Mouse (Mus musculus) MN1 (cell line): ENCODE data around the gene Vav2.
A peak's percentile ranks its signal among the peaks of the same experiment; 100 is the strongest.

Experiments
- DNase-seq: peaks from one replicate; pipeline ENCODE4 v3.0.0-alpha.2; 2016; ENCODE audit warnings: low spot score

The Vav2 gene

DNA sequence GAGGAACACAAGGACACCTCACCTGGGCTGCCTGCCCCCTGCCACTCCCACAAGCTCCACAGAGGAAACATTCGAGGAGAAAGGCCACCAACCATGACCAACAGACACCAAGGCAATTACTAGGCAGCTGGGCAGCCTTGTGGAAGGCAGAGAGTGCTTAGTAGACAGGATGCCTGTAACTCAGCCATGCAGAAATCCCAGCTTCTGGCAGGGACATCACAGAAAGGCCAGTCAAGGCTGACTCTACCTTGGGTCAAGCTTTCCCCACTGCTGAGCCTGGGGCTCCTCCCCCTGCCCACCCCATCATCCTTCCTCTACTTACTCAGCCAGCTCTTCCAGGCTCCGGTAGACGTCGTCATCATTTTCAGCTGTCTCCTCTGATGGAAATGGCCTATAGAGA lies 108.2 kb downstream of the Vav2 start:
- no peak for DNase-seq

DNA sequence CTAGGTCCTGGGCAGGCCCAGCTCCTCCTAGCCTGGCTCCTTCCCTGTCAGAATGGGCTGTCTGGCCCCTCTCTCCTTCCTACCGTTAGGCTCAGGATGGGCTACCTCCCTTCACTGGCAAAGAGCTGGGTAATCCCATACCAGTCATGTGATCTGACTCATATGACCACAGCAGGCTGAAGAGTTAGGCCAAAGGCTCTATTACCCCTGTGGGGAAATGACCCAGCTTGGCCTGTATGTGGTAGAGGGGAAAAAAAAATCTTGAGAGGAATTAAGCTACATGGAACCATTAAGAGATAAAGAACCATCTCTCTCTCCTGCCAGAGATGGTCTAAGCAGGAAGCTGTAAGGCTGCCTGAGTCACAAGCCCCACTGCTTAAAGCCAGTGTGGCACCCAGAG lies 108.6 kb downstream of the Vav2 start:
- DNase-seq: peak; percentile 20

GRCm38 (mm10) chr2:27316167-27316566 lies 110.7 kb downstream of the Vav2 start:
- no peak for DNase-seq

GRCm38 (mm10) chr2:27314269-27314668 lies 112.6 kb downstream of the Vav2 start:
- DNase-seq: no peak

GRCm38 (mm10) chr2:27312500-27312899 lies 114.3 kb downstream of the Vav2 start:
- no peak for DNase-seq

- no peak for DNase-seq
Observed at GRCm38 (mm10) chr2:27311606-27312005, 115.2 kb downstream of the Vav2 start.

DNA sequence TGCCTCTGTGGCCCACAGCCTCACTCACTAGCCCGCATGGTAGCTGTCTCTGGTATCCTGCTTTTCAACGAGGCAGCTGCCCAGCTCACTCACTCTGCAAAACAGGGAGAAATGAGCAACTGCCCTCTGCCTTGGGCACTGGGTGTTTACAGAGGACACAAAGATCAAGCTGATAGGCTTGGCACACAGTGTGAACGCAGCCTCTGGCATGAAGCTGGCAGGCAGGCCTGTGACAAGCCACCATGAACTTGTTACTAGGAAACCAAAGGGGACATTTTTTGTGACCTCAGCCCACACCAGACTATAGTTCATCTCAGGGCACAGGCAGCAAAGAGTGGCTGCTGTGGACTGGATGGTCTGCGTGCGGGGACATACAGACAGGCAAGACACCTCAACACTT lies 115.9 kb downstream of the Vav2 start:
- no peak for DNase-seq

GRCm38 (mm10) chr2:27310221-27310620 lies 116.6 kb downstream of the Vav2 start:
- no peak for DNase-seq

DNA sequence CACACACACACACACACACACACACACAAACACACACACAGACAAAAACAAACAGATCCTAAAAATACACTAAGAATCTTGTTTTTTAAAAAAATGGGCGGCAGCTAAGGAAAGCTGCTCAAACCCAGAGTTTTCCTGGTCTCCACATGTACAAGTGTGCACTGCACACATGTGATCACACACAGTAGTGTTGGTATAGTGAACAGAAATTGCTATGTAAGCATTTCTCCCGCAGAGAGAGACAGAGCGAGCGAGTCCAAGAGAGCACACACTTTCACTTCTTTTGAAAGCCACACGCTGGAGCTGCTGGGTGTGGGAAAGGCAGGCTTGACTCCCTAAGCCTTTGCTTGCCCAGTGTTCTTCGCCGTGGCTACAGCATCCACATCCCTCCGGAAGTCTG lies 120.2 kb downstream of the Vav2 start:
- no peak for DNase-seq

- DNase-seq: peak; percentile 46
Observed at GRCm38 (mm10) chr2:27304741-27305140, 122.1 kb downstream of the Vav2 start.

GRCm38 (mm10) chr2:27304074-27304473 lies 122.8 kb downstream of the Vav2 start:
- no peak for DNase-seq

GRCm38 (mm10) chr2:27301444-27302111 lies 125.3 kb downstream of the Vav2 start:
- no peak for DNase-seq

DNA sequence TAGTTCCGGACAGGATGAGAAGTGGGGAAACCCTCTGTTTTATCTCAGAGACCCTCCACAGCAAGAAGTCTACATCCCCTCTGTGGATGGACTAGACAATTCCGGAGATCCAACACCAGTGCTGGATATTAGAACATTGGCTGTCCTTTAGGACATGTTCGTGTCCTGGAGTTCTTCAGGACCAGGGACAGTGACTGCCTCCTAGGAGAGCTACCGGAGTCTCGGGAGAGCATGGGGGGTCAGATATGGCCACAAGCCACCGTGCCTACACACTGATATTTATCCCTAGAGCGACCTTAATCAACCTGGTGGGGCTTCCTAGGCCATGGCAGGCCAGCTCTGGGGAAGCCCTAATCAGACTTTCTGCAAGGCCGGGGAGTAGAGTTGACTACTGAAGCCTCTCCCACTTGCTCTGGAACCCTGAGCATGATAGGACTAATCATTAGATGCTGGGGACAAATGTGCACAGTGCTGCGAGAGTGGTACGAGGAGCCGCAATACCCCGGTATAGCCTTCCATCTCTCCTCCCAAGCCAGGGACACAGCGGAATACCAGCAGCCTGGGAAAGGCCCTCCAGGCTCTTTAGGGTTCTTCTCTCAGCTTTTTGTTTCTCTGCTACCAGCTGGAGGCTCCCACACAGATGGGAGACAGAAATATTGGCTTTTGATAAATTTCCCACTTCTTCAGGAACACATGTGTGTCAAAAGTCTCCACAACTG lies 125.9 kb downstream of the Vav2 start:
- no peak for DNase-seq

DNA sequence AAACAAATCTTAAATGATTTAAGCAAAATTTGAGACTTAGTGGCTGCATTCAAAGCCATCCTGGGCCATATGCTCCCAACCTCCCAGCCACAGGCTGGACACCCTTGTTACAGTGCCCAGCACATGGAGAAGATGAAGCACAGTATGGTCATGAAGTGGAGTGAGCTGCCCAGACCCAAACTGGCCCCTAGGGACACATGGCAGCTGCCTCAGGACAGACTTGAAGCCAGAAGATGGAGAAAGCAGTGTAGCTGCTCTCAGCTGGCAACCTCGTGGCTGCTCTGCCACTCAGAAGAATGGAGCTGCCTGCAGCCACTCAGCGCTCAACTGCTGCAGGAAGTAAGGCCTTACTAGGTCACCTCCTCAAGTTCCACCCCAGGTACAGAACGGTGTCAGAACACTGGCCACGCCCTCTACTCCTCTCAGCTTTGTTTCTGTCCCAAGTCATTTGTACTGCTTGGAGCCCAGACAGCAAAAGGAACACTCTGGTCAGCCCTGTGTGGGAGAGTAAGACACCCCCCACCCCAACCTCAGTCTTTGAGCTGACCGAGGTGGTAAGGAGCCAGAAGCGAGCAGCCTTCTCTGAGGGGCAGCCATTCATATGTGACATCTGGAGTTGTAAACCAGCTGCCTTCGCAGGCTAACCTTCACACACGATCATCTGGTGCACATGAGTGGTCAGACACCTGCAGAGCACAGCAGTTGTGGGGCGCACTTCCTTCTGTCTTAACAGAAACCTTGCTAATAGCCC lies 130.0 kb downstream of the Vav2 start:
- peak; percentile 28 for DNase-seq

- no peak for DNase-seq
Observed at GRCm38 (mm10) chr2:27294777-27295176, 132.1 kb downstream of the Vav2 start.

- DNase-seq: peak; percentile 86
Observed at GRCm38 (mm10) chr2:27289019-27289418, 137.8 kb downstream of the Vav2 start.

DNA sequence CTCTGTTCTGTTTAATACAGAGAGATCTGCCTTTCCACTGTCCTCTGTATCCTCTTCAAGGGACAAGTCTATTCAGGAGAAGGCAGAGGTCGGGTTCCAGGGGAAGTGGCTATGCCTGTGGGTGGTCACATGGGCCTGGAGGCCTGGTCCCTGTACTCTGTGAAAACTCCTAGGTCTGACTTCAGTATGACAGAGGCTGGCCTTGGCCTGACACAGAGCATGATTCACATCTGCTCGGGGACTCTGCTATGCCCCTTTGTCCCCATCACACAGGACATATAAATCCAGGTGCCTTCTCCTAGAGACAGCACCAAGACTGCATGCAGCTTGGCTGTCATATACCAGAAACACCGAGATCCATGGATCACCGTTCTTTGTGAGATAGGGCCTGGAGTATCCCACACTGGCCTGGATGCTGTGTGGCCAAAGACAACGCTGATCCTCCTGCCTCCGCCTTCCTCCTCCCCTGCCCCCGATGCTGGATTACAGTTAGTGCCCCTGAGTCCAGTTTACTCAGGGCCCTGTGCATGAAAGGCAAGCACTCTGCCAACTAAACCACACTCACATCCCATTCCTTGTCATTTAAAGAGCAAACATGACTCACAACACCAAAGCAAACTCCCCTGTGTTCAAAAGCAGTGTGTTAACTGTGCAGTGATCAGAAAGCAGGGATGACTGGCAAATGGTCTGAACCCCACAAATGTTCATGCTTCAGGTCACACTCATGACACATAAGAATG lies 139.7 kb downstream of the Vav2 start:
- DNase-seq: no peak

GRCm38 (mm10) chr2:27284441-27284840 lies 142.4 kb downstream of the Vav2 start:
- DNase-seq: no peak

- no peak for DNase-seq
Observed at GRCm38 (mm10) chr2:27281771-27282170, 145.1 kb downstream of the Vav2 start.

DNA sequence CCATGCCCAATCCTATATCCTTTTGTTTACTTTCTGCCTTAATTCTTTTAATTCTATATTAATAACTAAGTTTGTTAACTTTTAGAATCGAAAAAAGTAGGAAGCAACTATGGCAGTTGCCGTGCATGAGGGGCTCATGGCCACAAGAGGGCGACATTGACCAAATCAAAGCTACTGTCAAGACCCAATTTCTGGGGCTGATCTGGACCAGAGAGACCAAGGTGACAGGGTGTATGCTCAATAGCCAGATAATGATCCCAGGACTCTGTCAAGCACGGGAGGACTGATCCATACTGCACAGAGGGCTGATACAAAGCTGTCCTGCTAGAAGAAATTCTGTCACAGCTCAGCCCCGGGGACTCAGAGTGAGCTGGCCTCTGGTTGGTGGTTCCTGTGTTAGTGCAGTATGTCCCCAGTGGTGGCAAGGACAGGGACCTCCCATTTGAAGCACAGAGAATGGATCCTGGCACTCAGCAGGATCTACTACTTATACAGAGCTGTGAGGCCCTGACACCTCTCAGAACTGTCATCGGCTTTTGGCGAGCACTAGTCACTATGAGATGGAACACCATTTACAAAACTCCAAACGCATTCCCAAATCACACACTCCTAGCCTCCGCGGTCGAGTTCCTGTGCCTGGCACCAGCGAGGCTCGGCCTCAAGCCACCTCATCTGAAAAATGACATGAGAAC lies 145.8 kb downstream of the Vav2 start:
- DNase-seq: peak; percentile 63

DNA sequence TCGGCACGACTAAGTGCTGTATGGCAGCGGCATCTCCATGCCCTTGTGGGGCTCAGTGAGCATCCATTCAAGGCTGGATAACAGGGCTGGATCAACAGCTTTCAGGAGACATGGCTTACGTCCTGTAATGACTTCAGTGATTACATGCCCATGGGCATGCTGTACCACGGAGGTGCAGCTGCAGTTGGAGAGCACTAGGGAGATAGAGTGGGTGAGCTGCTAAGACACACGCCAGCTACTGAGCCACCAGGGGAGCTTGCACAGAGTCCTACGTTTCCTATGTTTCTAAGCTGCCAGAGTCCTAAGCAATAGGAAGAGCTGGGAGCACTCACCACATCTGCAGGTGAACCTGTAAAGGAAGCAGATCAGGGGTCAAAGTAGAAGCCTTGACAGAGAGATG lies 148.0 kb downstream of the Vav2 start:
- no peak for DNase-seq

DNA sequence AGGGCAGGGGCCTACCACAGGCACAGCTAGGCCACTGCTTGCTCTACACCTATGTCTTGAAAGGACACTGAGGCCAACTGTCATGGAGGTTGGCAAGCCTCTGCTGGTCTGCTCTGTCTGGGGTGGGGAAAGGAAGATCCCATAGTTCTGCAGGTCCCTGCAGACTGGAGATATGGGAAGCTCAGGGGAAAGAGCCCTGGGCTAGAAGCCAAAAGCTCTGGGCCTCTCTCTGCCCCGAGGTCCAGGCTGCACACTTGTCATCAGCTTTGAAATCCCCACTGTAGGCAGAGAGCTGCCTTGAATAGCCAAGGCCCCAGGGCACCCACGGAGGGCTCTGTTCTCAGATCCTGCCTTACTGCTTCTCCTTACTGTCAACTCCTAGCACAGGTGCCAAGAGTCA lies 158.5 kb downstream of the Vav2 start:
- DNase-seq: peak; percentile 18
